Mouse (Mus musculus) embryo, embryonic 9.5 days (tissue): ENCODE measurements around the gene Sgms1.
"Not testable (repeated sequence)": the region's sequence is repeated elsewhere in the genome, so short reads cannot be mapped to it uniquely, and the experiment has no call there.

Experiments used
- DNase-seq: peaks from one replicate; pipeline ENCODE4 v3.0.0-alpha.2; 2017; ENCODE audit errors: extremely low spot score

The Sgms1 gene

DNA sequence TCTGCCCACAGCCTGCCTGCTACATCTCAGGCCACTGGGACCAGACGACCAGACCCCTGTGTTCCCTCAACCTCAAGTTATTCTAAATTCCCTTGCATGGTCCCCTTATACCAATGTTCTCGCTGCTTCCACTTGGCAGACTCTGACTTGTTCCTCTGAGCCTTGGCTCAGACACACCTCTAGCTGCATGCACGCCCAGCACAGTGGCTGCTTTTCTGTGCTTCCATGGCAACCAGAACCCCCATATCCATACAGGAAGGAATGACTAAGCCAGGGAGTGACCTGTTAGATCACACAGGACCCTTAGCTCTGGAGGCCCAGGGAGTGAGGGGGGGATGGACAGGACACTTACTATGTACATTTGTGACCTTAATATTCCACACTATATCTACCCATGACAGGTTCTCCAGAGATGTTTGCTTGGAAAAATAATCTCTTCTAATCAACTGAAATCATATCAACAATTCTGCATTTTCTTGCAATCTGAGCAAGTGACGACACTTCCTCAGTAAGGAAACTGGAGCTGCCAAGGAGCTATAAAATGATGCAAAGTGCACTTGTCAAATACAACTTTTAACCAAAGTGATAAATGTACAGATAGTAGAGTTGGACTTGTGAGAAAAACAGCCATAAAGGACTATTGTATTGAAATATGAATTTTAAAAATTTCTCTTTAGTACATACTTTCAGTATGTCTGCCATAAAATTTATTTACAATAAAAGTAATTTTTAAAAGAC is 252.5 kb downstream of the Sgms1 start:
- peak; percentile 9 for DNase-seq

DNA sequence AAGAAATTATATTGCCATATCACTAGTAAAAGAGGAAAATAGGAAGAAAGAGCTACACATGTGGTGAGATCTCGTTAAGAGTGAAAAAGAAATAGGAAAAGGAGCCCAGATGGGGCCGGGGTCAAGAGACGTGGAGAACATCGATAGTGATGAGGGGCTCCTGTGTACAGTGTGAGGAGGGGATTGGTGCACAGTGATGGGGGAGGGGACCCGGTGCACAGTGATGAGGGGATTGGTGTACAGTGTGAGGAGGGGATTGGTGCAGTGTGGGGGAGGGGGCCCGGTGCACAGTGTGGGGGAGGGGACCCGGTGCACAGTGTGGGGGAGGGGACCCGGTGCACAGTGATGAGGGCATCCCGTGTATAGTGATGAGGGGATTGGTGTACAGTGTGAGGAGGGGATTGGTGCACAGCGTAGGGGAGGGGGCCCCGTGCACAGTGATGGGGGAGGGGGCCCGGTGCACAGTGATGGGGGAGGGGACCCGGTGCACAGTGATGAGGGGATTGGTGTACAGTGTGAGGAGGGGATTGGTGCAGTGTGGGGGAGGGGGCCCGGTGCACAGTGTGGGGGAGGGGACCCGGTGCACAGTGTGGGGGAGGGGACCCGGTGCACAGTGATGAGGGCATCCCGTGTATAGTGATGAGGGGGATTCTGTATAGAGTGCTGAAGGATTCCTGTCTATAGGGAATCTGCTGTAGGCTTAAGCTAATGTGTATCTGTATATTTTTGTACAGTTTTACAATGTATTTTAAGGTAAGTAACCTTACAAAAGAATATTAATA is 257.6 kb downstream of the Sgms1 start:
- not testable (repeated sequence) for DNase-seq

DNA sequence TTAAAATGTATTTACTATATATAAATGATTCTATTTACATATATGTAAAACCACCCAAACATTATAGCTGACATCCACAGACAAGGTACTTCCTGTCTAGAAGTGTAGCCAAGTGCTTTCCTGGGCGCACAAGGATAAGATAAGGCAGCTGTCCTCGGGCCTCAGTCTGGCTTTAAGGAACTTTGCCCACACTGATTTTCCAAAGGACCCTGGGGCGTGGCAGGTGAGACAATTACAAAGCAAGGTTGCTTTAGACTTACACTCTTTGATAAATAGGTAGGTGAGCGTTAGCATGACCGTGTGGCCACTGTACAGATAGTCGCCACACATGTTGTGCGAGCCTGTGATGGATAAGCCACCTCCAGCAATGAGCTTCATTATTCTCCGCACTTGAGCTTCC is 260.2 kb downstream of the Sgms1 start:
- no peak for DNase-seq

DNA sequence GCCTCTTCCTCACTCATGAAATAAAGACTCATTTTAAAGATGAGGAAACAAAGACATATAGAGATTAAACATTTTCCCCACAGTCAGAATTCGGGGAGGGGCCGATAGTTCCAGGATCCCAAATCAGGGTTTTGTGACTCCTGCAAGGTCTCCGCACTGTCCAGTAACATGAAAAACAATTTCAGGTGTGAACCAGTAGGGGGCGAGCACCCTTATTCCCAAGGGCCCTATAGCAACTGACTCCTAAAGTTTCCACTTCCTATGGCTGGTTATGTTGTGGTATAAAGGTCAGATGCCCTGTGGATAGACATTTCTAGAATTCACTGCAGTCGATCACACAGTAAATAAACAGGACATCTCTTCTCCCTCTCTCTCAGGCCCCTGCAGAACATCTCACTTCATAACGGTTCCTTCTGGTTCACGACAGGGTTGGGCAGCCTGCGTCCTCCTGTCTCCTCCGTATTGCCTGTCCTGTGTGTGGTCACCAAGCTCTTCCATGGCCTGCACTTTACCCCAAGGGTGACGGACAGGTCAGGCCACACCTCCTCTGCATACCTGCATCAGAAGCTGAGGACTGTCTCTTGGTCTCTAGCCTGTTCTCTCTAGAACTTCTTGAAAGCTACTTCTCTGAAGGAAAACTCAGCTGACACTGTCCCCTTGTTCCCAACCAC is 262.2 kb downstream of the Sgms1 start:
- peak; percentile 22 for DNase-seq

DNA sequence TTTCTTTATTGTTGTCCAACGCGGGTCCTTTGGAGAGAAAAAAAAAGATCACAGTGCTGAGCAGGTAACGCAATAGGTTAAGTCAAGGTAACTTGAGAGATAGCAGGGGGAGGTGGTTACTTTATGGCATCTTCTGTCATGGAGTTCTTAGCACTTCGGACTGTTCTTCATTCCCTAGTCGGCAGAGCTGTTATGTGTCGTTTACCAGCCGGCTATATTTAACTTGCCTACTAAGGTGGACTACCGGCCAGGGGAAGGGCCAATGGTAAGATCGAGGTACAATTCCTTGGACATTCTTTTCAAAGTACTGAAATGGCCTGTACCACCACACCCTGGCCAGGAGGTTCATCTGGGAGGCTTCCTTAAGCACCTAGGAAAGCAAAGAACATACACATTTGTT is 265.4 kb downstream of the Sgms1 start:
- no peak for DNase-seq

DNA sequence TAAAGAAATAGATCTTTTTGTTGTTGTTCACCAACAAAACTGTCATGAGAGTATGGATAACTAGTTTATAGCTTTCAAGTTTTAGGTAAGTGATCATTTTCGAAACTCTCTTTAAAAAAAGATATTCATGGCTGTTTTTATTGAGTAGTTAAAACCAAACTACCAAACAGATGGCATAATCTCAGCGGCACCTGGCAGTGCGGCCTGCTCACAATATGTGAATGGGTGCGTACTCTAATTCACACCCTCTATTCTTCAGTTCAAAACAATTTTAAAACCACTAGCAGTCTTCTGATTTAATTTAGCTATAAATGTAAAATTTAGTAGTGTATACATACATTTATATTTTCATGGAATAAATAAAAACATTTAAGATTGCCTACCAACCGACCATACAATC is 266.3 kb downstream of the Sgms1 start:
- no peak for DNase-seq

DNA sequence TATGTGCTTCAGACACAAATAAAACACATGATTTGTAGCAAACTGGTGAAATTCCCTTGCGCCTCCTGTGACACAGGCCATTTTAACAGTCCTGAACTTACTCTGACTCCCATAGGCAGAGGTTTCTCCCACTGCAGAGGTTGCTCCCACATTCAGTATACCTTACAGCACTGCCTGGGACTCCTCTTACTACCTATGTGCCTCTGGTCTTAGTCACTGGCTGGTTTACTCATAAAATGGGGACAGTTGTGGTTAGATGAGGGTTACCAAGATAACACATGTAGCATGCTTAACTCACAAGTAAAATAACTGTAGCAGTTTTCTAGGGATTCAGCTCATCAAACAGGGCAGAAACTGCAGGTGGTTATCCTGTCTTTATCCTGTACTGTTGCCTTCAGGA is 268.7 kb downstream of the Sgms1 start:
- DNase-seq = no peak

DNA sequence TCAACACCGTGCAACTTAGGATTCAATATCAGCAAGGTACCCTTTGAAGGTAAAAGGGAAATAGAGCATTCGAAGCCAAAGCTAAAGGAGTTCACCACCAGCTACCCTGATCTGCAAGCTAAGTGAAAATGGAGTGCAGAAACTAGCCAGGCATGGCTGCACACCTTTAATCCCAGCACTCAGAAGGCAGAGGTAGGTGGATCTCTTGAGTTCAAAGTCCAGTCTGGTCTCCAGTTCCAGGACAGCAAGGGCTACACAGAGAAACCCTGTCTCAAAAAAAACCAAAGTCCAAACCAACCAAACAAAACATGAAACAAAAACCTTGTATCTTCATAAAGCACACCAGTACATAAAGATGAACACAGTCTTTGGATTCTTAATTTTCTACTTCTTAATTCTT is 269.8 kb downstream of the Sgms1 start:
- DNase-seq = no peak

DNA sequence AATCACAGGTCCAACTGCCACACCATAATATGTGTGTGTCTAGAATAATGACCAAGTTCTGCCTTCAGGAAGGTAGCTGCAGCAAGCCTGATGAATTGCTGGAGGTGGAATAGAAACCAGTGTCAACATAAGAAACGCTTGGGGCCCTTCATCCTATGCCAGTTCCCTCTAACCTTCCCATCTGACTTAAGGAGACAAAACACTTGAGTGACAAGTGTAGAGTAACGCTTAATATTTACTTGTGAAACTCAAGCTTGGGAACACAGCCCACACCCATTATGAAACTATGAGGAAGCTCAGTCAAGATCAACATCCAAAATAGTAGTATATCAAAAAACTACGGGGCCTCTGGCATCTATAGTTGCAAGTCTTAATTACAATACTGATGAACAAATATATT is 271.0 kb downstream of the Sgms1 start:
- DNase-seq = no peak

DNA sequence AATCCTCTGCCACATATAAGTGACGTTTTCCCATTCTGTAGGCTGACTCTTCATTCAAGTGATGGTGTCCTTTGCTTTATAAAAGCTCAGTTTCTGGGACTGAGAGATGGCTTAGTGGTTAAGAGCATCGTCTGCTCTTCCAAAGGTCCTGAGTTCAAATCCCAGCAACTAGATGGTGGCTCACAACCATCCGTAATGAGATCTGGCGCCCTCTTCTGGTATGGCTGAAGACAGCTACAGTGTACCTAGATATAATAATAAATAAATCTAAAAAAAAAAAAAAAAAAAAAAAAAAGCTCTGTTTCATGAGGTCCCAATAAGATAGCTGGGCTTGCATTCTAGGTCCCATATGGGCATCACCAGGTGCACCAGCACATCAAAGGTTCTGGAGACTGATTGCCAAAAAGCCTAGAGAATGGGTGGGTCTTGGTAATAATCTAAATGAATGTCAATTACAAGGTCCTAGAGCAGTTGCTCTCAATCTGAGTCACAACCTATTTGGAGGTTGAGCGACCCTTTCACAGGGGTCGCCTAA is 272.0 kb downstream of the Sgms1 start:
- no peak for DNase-seq

DNA sequence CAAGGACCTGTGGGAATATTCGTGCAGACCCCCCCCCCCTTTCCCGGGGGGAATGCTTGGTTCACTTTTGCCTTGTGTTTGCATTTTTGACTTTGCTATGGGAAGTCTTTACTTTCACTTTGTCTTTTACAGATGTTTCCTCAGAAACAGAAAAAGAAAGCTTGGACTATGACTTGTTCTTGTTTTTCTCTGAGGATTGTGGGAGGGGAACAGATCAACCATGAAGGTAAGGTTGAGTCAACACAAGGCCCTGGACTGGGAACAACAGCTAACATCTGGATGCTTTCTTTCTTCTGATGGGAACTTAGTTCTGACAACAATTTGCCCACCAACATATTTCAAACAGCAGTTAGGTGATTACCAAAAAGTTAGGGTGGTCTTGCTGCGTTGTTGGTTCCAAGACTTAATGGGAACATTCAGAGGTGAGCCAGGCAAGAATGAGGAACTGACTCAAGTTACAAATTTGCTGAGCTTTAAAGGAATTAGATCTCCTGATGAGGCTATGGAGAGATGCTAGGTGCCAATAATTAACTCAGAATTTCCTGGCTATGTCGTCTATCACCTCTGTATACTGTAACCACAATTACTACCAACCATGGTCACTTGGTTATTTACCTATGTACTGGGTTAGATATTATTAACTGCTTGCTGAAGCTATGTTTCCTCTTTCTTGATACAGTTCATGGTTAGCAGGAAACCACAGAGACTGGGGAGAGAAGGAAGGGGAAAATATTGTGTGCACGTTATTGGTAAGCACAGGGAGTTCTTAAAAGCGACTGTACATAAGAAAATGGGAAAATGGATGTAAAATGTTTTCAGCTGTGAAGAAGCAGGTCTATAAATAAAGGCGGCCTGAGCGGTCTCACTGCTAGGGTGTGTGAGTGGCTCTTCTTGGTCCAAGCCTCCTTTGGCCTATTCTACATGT is 277.4 kb downstream of the Sgms1 start:
- no peak for DNase-seq

DNA sequence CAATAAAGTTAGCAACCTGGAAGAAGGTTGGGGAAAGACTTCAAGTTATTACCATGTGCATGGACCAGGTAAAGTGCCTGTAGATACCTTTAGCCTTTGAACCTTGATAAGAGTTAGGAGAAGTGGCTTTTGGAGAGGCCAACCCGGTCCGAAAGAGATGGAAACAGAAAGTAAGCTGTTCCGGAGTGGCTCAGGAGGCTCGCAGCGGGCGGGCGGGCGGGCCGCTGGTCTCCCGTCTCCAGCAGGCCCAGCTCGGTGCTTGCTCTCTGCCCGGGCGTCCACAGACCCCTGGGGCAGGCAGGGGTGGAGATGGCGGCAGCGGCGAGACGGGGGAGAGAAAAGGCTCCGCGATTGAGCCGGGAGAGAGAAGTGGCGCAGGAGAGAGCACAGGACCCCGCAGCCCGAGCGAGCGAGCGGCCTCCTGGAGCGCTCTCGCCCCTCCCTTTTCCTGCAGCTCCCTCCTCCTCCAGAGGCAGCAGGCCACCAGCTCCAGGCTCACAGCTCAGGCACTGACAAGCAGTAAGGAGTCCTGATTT is 281.7 kb downstream of the Sgms1 start, which contains the start of gene Asah2:
TSS of gene Asah2 (minus strand) at position 441 of the 536 bp plus-strand sequence.
- DNase-seq = peak; percentile 76

DNA sequence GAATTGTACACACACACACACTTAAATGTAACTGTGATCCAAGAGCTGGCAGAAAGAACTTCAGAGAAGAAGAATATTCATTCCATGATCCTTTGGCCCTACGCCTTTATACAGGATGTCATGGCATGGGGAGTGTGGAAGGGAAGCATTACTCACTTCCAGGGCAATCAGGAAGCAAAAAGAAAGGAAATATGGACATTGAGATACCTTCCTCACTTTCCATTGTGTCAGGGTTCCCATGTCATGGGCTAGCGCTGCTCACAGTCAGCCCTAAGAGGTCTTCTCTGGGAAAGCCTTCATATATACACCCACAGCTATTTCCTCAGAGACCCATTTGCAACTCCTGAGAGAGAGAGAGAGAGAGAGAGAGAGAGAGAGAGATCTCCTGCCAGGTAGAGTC is 282.8 kb downstream of the Sgms1 start:
- DNase-seq = no peak

DNA sequence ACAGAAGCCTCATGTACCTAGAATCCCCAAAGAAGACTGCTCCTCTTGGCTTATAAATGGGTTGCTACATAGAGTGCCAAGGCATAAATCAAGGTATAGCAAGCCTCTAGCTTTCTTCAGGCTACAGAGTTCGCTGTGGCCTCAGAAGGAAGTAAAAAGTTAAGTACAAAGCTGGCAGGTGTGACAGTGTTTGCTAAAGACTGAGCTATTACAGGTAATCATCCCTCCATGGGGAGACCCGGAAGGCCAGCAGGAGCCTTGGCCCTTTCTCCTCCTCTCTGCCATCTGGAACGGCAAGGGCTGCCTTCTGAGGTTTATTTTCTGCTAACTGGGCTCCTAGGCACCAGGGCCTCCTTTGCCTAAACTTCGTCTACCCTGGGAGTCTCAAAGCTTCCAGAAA is 285.3 kb downstream of the Sgms1 start:
- DNase-seq = no peak

DNA sequence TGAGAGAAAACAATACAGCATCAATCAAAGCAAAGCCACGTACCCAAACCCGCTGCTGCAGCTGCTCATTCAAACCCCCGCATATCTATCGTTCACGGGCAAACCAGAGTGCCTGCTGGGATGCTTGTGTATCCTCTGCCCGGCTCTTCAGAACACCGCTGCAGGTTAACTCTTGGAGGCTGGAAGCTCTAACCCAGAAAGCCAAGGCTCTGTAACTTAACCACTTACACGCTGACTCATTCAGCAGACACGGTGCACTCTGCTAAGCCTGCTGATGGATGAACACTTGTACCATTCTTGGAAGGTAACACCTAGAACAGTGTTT is 286.6 kb downstream of the Sgms1 start:
- peak; percentile 20 for DNase-seq

DNA sequence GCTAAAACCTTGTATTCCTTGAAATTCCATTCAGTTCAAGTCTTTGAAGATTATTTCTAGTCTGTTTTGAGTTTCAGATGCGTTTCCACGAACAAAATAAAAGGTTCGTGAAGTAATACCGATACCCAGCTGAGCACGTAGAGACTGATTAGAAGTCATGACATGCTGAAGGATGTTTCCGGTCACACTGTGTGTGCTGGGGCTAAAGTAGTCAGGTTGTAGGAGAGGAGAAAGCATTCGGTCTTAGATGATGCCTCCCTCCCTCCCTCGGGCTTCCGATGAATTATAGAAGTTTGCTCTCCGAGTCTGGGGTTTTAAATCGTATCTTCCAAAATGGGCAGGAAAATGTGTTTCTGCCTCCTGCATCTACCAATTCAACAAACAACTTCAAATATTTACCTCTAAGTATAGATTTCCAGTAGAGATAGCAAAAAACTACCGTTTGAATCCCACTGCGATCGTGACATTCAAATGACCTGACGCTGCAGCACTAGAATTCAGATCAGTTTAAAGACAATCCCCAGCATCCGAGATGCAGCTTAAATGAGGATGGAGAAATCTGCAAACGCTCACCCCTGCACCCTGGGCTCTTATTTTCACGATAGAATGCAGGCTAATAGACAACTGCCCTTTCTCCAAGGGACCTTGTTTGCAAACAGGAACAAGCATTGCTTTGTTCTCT is 287.1 kb downstream of the Sgms1 start:
- no peak for DNase-seq

DNA sequence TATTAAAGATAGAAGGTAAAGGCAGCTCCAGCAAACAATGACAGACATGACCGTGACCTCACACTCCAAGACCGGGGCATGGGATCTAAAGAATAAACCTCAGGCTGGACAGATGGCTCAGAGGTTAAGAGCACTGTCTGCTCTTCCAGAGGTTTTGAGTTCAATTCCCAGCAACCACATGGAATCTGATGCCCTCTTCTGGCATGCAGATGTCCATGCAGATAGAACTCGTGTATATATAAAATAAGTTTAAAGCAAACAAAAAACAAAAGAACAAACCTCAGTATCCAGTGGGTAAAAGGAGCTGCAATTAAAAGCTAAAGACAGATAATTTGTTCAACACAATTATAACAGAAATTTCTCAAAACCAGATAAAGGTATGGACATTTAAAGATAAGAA is 290.9 kb downstream of the Sgms1 start:
- no peak for DNase-seq

DNA sequence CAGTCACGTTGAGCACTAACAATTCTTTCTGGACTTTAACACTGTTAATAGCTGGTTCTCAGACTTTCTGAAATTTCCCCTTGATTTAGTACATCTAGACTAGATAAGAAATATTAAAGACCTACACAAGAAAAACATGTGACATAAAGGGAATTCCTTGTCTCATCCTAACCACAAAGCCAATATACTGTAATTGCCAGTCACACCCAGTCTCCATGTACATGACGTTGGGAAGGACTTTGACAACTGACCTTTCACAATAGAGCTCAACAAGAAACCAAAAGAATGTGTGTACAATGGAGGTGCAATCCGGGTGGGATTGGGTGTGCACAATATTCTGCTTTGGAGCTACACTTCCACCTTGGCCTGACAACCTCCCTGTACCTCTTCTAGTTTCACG is 297.2 kb downstream of the Sgms1 start:
- DNase-seq = no peak

DNA sequence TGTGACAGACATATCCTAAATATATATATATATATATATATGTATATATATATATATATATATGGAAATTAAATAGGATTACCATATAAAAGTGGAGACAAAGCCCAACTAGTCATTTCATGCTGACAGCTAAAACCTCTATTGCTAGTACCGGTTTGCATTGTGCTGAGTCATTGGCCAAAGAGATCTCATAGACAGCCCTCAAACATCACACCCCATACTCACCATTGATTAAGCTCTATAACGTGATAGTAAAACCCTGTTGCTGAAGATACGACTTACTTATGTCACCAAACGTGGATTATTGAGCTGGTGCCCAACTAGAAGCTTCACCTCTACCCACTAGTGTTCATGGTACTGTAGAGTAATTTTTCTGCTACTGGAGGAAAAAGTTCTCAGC is 298.7 kb downstream of the Sgms1 start:
- no peak for DNase-seq

DNA sequence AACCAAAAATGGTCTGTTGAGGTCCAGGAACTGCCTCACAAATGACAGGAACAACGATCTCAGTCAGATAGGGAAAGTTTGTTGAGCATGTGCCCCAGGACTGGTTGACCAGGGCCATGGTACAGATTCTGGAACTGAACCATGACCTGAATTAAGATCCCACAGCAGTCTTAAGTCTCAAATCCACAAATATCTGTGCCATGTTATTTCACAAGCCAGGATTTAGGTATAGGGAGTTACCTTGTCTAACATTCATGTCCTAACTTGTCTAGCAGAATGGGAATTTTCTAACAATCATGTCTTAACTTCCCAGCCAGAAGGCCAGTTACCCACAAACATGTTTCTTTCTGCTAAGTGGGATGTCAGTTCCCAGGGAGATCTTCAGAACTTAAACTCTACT is 300.9 kb downstream of the Sgms1 start:
- no peak for DNase-seq
